Mouse (Mus musculus): ENCODE results near the gene Tmem243.
A peak's percentile ranks its signal among the peaks of the same experiment; 100 is the strongest.

The Tmem243 gene

GRCm38 (mm10) chr5:9100207-9100848 is at the start of gene Tmem243:
Gene Tmem243 (plus strand): TSS chr5:9100668.
- DNase-seq (ENCODE audit: inconsistent ontology term) = peak; percentile 95

GRCm38 (mm10) chr5:9056020-9056660 is 44.3 kb upstream of the Tmem243 start:
- peak; percentile 43 for DNase-seq (ENCODE audit: inconsistent ontology term)

- DNase-seq (ENCODE audit: inconsistent ontology term) = peak; percentile 50
These were observed 43.1 kb upstream of the Tmem243 start for GRCm38 (mm10) chr5:9057277-9057879.

GRCm38 (mm10) chr5:9059303-9060023 is 41.0 kb upstream of the Tmem243 start:
- DNase-seq (ENCODE audit: inconsistent ontology term) = peak; percentile 94

GRCm38 (mm10) chr5:9060228-9060627 is 40.2 kb upstream of the Tmem243 start:
- no peak for DNase-seq (ENCODE audit: inconsistent ontology term)

- DNase-seq (ENCODE audit: inconsistent ontology term) = no peak
These were observed 36.3 kb upstream of the Tmem243 start for GRCm38 (mm10) chr5:9064217-9064616.

GRCm38 (mm10) chr5:9068886-9069285 is 31.6 kb upstream of the Tmem243 start:
- DNase-seq (ENCODE audit: inconsistent ontology term) = peak; percentile 91

- no peak for DNase-seq (ENCODE audit: inconsistent ontology term)
These were observed 30.8 kb upstream of the Tmem243 start for GRCm38 (mm10) chr5:9069599-9070209.

GRCm38 (mm10) chr5:9071360-9071759 is 29.1 kb upstream of the Tmem243 start:
- DNase-seq (ENCODE audit: inconsistent ontology term) = no peak

- DNase-seq (ENCODE audit: inconsistent ontology term) = peak; percentile 79
These were observed 27.2 kb upstream of the Tmem243 start for GRCm38 (mm10) chr5:9073177-9073854.

- no peak for DNase-seq (ENCODE audit: inconsistent ontology term)
These were observed 20.5 kb upstream of the Tmem243 start for GRCm38 (mm10) chr5:9079773-9080501.

GRCm38 (mm10) chr5:9086924-9087719 is 13.3 kb upstream of the Tmem243 start:
- DNase-seq (ENCODE audit: inconsistent ontology term) = no peak

- DNase-seq (ENCODE audit: inconsistent ontology term) = no peak
These were observed 9.9 kb upstream of the Tmem243 start for GRCm38 (mm10) chr5:9090493-9091106.

GRCm38 (mm10) chr5:9092716-9093115 is 7.8 kb upstream of the Tmem243 start:
- no peak for DNase-seq (ENCODE audit: inconsistent ontology term)

GRCm38 (mm10) chr5:9093490-9093889 is 7.0 kb upstream of the Tmem243 start:
- no peak for DNase-seq (ENCODE audit: inconsistent ontology term)

- DNase-seq (ENCODE audit: inconsistent ontology term) = peak; percentile 83
These were observed 657 bp downstream of the Tmem243 start for GRCm38 (mm10) chr5:9100849-9101801.

GRCm38 (mm10) chr5:9102696-9103095 is 2.2 kb downstream of the Tmem243 start:
- DNase-seq (ENCODE audit: inconsistent ontology term) = no peak

GRCm38 (mm10) chr5:9103958-9104357 is 3.5 kb downstream of the Tmem243 start:
- no peak for DNase-seq (ENCODE audit: inconsistent ontology term)
